Mouse (Mus musculus): ENCODE results near the gene Gm13277. TPM values are rescaled to one million over a fixed set of nuclear protein-coding genes. Genes with fewer than 3 reads are reported as not detected.
"Not testable (repeated sequence)": the region's sequence is repeated elsewhere in the genome, so short reads cannot be mapped to it uniquely, and the experiment has no call there.

Gene Gm13277
- not detected for total RNA-seq (2021)
- polyA plus RNA-seq (2012; rRNA removed), result not detected in 2 replicates
- long read RNA-seq, result 0 reads

- peak; percentile 79 for DNase-seq
Measured at GRCm38 (mm10) chr4:88788402-88788801, at the start of gene Gm13277. Gm13277 (plus strand) TSS chr4:88788632.

- DNase-seq, result no peak
Measured at GRCm38 (mm10) chr4:88739036-88739435, 49.4 kb upstream of the Gm13277 start.

DNA sequence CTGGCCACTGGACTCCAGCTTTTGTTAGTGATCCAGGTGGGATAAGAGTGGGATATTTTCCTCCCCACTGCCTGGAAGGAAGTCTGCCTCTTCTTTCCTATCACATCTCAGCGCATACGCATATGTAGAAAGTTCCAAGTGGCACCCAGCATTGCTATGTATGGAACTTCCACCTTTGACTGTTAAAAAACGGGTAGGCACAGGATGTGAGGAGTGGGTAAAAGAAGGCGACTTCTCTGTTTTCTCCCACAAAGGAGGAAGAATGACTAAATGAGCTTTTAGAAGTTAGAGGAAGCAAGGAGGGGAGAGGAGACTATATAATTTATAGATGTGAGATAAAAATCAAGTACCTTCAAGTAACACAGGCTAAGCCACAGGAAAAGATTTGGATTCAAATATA, 47.0 kb upstream of the Gm13277 start:
- no peak for DNase-seq

DNA sequence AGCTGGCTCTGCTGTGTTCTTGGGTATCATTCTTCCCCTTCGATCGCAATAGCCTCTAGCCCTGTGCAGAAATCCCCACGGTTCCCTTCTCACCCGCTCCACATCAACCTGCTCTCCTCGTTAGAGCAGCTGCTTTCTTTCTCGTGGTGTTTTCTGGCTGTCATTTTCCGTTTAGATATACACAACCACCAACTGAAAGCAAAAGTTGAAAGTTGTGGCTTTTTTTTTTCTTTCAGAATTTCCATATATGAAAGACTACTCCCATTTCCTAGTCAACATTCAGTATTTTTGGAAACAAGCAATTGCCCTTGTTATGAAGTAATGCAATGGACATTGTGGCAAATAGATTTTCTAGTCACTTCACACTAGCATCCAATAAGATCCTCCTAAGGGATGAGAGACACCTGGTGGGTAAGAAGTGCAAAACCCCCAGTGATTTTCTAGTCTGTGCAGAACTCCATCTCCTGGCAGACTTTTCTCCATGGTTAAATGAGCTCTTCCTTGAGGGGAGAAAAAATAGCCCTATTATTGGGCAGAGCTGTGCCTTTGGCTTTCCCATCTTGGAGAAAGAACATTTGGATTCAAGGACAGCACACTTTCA, 45.6 kb upstream of the Gm13277 start:
- DNase-seq, result no peak

GRCm38 (mm10) chr4:88744207-88744606, 44.2 kb upstream of the Gm13277 start:
- no peak for DNase-seq

GRCm38 (mm10) chr4:88749926-88750325, 38.5 kb upstream of the Gm13277 start:
- DNase-seq, result no peak

DNA sequence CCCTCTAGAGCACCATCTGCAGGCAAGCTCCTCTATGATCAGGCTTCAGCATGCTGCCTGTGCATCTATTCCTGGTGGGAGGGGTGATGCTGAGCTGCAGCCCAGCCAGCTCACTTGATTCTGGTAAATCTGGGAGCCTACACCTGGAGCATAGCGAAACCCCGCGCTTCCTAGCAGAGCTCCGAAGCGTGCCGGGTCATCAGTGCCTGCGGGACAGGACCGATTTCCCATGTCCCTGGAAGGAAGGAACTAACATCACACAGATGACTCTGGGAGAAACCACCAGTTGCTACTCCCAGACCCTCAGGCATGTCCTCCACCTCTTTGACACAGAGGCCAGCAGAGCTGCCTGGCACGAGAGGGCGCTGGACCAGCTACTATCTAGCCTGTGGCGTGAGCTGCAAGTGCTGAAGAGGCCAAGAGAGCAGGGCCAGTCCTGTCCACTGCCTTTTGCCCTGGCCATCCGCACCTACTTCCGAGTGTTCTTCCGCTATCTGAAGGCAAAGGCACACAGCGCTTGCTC, 33.6 kb upstream of the Gm13277 start, which contains the start of gene Gm13271:
Gm13271 (plus strand) TSS at position 51 of the 523 bp plus-strand sequence.
- DNase-seq, result peak; percentile 63

DNA sequence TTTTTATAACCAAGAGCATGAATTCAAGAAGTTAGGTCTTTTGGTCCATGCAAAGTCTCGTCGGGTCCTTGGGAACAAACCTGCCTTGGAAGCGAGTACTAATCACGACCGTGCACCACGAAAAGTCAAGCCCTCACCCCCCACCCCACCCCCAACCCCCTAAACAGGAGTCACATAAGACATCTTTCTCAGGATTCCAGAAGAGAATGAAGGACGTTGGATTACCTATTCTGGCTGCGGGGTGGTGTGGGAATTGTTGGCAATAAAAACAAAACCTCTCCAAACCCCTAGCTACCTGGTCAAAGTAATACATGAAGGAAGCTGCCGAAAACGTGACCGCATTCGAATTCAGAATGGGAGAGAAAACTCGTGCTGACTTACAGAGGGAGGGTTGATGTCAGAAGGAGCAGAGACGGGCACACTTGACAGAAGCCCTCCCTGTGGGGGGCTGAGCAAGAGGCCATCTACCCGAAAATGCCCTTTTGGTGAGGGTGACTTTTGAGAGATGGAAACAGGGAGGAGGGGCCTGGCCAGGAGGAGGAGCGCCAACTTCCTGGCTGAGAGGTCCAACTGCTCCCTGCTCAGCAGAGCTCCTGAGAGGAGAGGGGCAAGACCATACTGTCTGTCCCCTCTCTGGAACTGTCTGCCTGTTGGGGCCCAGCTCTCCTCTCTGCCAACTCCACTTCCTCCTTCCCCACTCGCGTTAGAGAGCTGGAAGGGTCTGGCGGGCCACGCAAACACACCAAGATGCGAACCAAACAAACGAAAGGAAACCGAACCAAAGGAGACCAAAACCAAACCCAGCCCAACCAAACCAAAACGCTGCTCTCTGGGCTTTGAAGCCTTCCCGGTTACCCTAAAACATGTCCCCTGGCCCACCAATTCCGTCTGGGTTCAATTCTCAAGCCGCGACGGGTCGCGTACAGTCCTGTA, 31.6 kb upstream of the Gm13277 start:
- DNase-seq, result peak; percentile 43

- peak; percentile 92 for DNase-seq
Measured at GRCm38 (mm10) chr4:88757628-88758031, 30.8 kb upstream of the Gm13277 start.

DNA sequence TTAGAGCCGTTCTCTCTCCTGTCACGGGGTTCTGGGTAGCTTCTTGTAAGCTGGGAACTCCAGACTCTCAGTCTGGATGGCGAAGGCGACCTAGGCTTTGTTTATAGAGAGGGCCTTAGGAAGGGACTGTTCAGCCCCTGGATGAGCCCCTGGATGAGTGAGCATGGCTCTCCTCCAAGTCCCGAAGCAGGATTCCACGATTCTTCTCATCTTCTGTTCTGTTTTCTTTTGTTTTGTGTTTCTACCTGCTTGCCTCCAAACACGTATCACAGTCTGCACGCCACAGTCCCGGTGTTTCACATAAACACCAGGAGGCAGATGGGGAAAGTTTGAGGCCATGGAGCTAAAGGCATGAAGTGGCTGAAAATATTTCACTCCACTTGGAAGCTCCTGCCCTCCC, 29.7 kb upstream of the Gm13277 start:
- DNase-seq, result not testable (repeated sequence)

DNA sequence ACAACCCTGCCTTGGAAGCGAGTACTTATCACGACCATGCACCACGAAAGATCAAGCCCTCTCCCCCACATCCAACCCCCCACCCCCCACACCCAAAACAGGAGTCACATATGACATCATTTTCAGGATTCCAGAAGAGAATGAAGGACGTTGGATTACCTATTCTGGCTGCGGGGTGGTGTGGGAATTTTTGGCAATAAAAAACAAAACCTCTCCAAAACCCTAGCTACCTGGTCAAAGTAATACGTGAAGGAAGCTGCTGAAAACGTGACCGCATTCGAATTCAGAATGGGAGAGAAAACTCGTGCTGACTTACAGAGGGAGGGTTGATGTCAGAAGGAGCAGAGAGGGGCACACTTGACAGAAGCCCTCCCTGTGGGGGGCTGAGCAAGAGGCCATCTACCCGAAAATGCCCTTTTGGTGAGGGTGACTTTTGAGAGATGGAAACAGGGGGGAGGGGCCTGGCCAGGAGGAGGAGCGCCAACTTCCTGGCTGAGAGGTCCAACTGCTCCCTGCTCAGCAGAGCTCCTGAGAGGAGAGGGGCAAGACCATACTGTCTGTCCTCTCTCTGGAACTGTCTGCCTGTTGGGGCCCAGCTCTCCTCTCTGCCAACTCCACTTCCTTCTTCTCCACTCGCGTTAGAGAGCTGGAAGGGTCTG, 28.7 kb upstream of the Gm13277 start, which contains the start of gene Gm13283:
Gm13283 (plus strand) TSS at position 510 of the 659 bp plus-strand sequence.
- DNase-seq, result peak; percentile 26

GRCm38 (mm10) chr4:88760431-88760830, 28.0 kb upstream of the Gm13277 start:
- peak; percentile 90 for DNase-seq

GRCm38 (mm10) chr4:88761776-88762175, 26.7 kb upstream of the Gm13277 start:
- peak; percentile 45 for DNase-seq

- DNase-seq, result not testable (repeated sequence)
Measured at GRCm38 (mm10) chr4:88762341-88762740, 26.1 kb upstream of the Gm13277 start.

DNA sequence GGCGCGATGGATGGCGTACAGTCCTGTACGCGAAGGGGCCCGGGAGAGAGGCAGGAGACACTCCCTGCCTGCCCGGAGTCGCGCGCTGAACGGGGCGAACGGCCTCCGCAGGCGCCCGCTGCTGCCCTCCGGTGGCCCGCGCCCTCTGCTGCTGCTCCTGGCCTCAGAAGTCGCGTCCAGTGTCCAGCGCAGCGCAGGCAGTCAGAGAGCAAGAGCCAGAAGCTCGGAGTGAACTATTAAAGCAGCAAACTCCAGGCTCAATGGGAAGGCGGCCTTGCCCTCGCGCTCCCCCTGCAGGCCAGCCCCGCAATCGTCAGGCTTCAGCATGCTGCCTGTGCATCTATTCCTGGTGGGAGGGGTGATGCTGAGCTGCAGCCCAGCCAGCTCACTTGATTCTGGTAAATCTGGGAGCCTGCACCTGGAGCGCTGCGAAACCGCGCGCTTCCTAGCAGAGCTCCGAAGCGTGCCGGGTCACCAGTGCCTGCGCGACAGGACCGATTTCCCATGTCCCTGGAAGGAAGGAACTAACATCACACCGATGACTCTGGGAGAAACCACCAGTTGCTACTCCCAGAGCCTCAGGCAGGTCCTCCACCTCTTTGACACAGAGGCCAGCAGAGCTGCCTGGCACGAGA, 24.9 kb upstream of the Gm13277 start:
- DNase-seq, result peak; percentile 86

GRCm38 (mm10) chr4:88773534-88773933, 14.9 kb upstream of the Gm13277 start, which contains the start of gene Gm13290:
Gm13290 (plus strand) TSS chr4:88773834.
- DNase-seq, result not testable (repeated sequence)

- DNase-seq, result not testable (repeated sequence)
Measured at GRCm38 (mm10) chr4:88776622-88777021, 11.8 kb upstream of the Gm13277 start, which contains the start of gene Gm13289. Gm13289 (plus strand) TSS chr4:88776922.

DNA sequence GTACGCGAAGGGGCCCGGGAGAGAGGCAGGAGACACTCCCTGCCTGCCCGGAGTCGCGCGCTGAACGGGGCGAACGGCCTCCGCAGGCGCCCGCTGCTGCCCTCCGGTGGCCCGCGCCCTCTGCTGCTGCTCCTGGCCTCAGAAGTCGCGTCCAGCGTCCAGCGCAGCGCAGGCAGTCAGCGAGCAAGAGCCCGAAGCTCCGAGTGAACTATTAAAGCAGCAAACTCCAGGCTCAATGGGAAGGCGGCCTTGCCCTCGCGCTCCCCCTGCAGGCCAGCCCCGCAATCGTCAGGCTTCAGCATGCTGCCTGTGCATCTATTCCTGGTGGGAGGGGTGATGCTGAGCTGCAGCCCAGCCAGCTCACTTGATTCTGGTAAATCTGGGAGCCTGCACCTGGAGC, 8.9 kb upstream of the Gm13277 start, which contains the start of gene Gm13272:
Gm13272 (plus strand) TSS at position 301 of the 400 bp plus-strand sequence.
- DNase-seq, result not testable (repeated sequence)

GRCm38 (mm10) chr4:88780320-88780719, 8.1 kb upstream of the Gm13277 start:
- not testable (repeated sequence) for DNase-seq

DNA sequence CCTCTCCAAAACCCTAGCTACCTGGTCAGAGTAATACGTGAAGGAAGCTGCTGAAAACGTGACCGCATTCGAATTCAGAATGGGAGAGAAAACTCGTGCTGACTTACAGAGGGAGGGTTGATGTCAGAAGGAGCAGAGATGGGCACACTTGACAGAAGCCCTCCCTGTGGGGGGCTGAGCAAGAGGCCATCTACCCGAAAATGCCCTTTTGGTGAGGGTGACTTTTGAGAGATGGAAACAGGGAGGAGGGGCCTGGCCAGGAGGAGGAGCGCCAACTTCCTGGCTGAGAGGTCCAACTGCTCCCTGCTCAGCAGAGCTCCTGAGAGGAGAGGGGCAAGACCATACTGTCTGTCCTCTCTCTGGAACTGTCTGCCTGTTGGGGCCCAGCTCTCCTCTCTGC, 6.6 kb upstream of the Gm13277 start, which contains the start of gene Ifnz:
Ifnz (plus strand) TSS at position 301 of the 400 bp plus-strand sequence.
- not testable (repeated sequence) for DNase-seq

DNA sequence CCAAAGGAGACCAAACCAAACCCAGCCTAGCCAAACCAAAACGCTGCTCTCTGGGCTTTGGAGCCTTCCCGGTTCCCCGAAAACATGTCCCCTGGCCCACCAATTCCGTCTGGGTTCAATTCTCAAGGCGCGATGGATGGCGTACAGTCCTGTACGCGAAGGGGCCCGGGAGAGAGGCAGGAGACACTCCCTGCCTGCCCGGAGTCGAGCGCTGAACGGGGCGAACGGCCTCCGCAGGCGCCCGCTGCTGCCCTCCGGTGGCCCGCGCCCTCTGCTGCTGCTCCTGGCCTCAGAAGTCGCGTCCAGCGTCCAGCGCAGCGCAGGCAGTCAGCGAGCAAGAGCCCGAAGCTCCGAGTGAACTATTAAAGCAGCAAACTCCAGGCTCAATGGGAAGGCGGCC, 6.1 kb upstream of the Gm13277 start:
- DNase-seq, result peak; percentile 48

Data from adrenal gland, adult 2 months (tissue).